Mouse (Mus musculus): ENCODE measurements around the gene Zfp78.

The Zfp78 gene

GRCm38 (mm10) chr7:6388971-6389370 is 25.9 kb downstream of the Zfp78 start:
- DNase-seq (ENCODE audit: low read depth) = no peak

GRCm38 (mm10) chr7:6389449-6389848 is 26.4 kb downstream of the Zfp78 start:
- no peak for DNase-seq (ENCODE audit: low read depth)

DNA sequence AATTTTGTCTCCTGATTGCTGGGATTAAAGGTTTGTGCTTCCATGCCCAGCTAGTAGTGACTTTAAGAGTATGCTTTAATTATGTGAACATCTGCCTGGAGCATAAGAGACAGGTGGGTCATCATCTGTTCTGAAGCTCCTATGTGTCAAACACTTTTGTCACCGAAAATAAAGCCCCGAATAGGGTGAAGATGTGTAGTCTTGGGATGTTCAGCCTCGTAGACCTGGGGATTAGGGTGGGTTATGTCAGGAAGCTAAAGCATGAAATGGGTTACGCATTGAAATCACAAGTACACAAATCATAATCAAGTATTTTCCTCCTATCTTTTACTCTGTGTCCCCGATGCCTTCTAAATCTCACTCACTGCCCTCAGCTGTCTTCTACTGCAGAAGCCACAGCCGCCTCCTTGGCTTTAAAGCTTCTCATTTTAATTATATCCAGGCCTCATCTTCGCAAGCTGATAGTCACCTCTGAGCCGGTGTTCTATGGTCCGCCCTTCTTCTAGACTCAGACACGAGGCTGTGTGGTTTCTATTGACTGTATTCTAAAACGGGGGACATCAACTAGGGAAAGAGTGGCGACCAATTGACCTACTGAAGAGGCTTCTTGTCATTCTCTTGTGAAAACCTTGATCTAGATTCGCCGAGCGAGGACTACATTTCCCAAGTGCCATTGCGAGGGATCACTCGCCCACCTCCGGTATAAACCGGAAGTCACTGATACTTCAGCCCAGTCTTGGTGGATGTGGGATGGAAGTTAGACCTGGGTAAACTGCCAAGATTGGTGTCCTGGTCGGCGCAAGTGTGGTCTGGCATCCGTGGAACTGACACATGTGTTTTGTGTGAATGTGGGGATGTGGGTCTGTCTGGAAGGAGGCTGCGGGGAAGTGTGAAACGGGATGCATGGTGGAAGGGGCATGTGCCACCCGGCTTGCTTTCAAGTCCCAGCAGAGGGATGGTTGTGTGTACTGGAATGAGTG is 35.2 kb downstream of the Zfp78 start, which contains the start of gene Smim17:
Smim17 (plus strand) TSS at position 720 of the 980 bp plus-strand sequence.
- DNase-seq (ENCODE audit: low read depth) = peak; percentile 68

- DNase-seq (ENCODE audit: low read depth) = peak; percentile 66
These were observed 47.0 kb downstream of the Zfp78 start, which contains the start of gene Gm20715 for GRCm38 (mm10) chr7:6410043-6410442. Gene Gm20715 (plus strand): TSS chr7:6410277.

DNA sequence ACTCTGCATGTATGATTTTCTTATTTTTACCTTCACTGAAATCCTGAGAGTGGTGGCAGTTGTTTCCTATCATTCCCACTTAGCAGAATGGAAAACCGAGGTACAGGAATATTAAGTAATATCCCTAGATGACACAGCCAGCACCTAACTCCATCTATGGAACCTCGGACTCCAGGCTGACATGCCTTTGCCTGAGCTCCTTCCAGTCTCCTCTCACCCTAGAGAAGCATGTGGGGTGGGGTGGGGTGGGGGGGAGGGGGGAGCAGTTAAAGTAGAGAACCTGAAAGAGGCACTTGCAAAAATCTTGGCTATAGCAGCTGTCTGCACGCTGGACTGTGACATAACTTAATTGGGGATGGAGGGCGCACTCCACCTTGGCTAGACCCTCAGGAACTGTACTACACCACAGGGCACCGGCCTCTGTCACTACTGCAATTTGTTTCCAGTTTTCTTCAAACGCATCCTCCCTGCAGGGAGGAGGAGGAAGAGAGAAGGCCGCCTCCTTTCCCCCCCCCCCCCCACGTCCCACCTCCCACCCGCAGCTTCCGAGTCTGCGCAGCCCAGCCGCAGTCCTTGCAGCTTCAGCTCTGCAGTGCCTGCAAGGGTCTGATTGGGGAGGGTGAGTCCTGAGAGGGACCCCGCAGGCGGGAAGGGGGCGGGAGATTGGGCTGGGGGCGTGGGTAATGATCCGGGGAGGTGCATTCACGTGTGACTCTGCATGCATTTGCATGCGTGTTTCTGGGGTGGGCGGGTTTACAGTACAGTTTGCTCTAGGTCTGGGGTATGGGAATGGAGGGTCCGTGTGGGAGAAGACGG is 51.8 kb downstream of the Zfp78 start:
- no peak for DNase-seq (ENCODE audit: low read depth)

GRCm38 (mm10) chr7:6415442-6415787 is 52.3 kb downstream of the Zfp78 start:
- no peak for DNase-seq (ENCODE audit: low read depth)

DNA sequence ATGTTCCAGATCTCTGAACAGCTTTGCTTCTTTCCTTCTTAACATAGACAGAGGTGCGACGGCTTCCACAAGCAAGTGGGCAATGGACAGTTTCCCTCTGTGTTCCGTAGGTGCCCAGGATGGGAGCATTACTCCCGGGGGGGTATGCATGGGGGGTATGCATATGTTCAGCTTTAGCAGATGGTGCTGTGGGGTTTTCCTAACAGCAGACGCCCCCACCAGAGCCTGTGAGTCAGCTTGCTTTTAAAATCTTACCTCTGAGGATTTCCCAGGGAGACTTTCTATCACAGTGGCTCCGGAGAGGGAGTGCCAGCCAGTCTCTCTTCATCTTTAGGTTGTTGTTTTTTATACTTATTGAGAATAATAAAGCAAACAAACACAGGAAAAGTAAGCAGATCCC is 56.8 kb downstream of the Zfp78 start:
- DNase-seq (ENCODE audit: low read depth) = no peak

DNA sequence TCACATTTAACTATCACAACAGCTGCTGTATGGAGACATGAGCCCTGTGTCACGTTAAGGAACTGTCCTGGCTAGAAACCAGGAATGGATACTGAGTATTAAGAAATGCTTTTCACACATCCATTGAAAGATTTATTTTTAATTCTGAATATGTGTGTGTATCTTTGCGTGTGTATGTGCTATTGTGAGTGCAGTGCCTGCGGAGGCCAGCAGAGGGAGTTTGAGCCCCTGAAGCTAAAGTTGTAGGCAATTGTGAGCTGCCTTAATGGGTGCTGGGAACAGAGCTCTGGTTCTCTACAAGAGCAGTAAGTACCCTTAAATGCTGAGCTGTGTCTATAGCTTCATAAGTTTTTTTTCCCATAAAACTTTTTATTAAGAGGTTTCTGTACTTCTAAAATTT is 66.3 kb downstream of the Zfp78 start:
- DNase-seq (ENCODE audit: low read depth) = no peak

DNA sequence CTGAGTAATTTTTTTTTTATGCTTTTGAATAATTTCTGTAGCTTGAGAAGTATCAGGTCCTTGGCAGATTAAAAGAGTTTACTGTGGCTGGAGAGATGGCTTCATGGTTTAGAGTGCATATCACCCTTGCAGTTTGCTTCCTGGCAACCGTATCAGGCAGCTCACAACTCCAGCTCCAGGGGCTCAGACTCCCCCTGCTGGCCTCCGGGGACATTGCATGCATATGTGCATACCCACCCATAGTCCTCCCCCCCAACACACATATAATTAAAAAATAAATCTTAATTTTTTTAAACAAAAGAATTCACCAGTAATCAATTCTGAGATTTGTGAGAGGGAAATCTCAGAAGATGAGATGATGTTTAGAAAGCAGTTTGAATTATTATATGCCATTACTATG is 67.3 kb downstream of the Zfp78 start:
- peak; percentile 59 for DNase-seq (ENCODE audit: low read depth)
